Mouse (Mus musculus) CH12.LX (cell line): ENCODE measurements at regions not wholly inside any gene's neighbourhood (a gene's known extent, or its start where the extent isn't known, plus 50 kb on each side); places are given as distances from the start of the nearest gene placed in this dataset.

Source experiments
- DNase-seq: peaks from one replicate; pipeline ENCODE4 v3.0.0-alpha.2; 2013; ENCODE audit errors: extremely low read depth
- H3K27ac ChIP-seq: 2 replicates; pipeline ENCODE4 v1.5.1; 2012; ENCODE audit warnings: low read depth, mild to moderate bottlenecking, control low read depth, moderate library complexity; ENCODE audit not compliant: insufficient read depth
- H3K27me3 ChIP-seq: replicated peaks from 2 replicates; pipeline ENCODE3; 2012; ENCODE audit warnings: inconsistent platforms
- H3K36me3 ChIP-seq, 2 experiments: replicated peaks in 1 of 2; 2 replicates each; pipeline versions ENCODE3 to v1.6.1; 2012; ENCODE audit warnings: inconsistent platforms in 1 of 2, low read length in 1 of 2, mild to moderate bottlenecking in 1 of 2, mixed read lengths in 1 of 2, moderate library complexity in 1 of 2; ENCODE audit not compliant: control insufficient read depth in 1 of 2, insufficient read depth in 1 of 2
- H3K4me1 ChIP-seq, 2 experiments: 2 replicates each; pipeline ENCODE4 v1.6.1; 2012; ENCODE audit warnings: inconsistent platforms in 1 of 2, moderate library complexity in 1 of 2; ENCODE audit not compliant: insufficient read depth in 2 of 2, control insufficient read depth in 1 of 2
- H3K4me2 ChIP-seq: 2 replicates; pipeline ENCODE4 v1.6.1; 2012; ENCODE audit warnings: low read depth, mild to moderate bottlenecking, control low read depth; ENCODE audit not compliant: poor library complexity, insufficient read depth, severe bottlenecking
- H3K4me3 ChIP-seq, 3 experiments: fragments of 150-350 bp in 1 of 3; sonication (generic) in 1 of 3; replicated peaks in 1 of 3; 2 replicates each; pipeline versions ENCODE3 to v1.5.1; 2011 to 2012; ENCODE audit warnings: low read depth in 2 of 3, low read length in 2 of 3, mild to moderate bottlenecking in 2 of 3, moderate library complexity in 2 of 3, control low read depth in 1 of 3, improper control_type of control experiment in 1 of 3, inconsistent platforms in 1 of 3, mixed read lengths in 1 of 3; ENCODE audit not compliant: poor library complexity in 1 of 3
- H3K79me2 ChIP-seq: replicated peaks from 2 replicates; pipeline ENCODE4 v1.6.1; 2012; ENCODE audit warnings: mild to moderate bottlenecking, moderate library complexity; ENCODE audit not compliant: control insufficient read depth, poor library complexity, insufficient read depth, severe bottlenecking; ENCODE audit errors: extremely low read depth
- H3K9ac ChIP-seq: 2 replicates; pipeline ENCODE4 v1.6.1; 2012; ENCODE audit warnings: low read depth, mild to moderate bottlenecking, control low read depth, moderate library complexity; ENCODE audit not compliant: insufficient read depth
- H3K9me3 ChIP-seq: replicated peaks from 2 replicates; pipeline ENCODE3; 2012; ENCODE audit warnings: low read length, inconsistent platforms, mixed read lengths
- CHD1 ChIP-seq: IDR thresholded peaks from 2 replicates; pipeline ENCODE4 v1.6.1; 2012; ENCODE audit warnings: low read depth, low read length, improper control_type of control experiment, inconsistent platforms
- E2F4 ChIP-seq: IDR thresholded peaks from 2 replicates; pipeline ENCODE4 v1.6.1; 2011; ENCODE audit warnings: low read depth, low read length, improper control_type of control experiment; ENCODE audit not compliant: insufficient replicate concordance
- ELF1 ChIP-seq: IDR thresholded peaks from 2 replicates; pipeline ENCODE4 v1.6.1; 2014; ENCODE audit warnings: low read depth, mild to moderate bottlenecking, inconsistent platforms, low read length, improper control_type of control experiment
- IRF4 ChIP-seq: IDR thresholded peaks from 2 replicates; pipeline ENCODE4 v1.6.1; 2014; ENCODE audit warnings: low read depth, mild to moderate bottlenecking, inconsistent platforms, low read length, improper control_type of control experiment
- JUN ChIP-seq: IDR thresholded peaks from 2 replicates; pipeline ENCODE4 v1.6.1; 2011; ENCODE audit warnings: low read depth, mild to moderate bottlenecking, low read length, improper control_type of control experiment, moderate library complexity; ENCODE audit not compliant: insufficient read depth
- KAT2A ChIP-seq: IDR thresholded peaks from 2 replicates; pipeline ENCODE4 v1.6.1; 2012; ENCODE audit warnings: low read length, improper control_type of control experiment, inconsistent platforms; ENCODE audit not compliant: insufficient replicate concordance
- MAFK ChIP-seq: IDR thresholded peaks from 2 replicates; pipeline ENCODE4 v1.6.1; 2011; ENCODE audit warnings: low read length, improper control_type of control experiment; ENCODE audit not compliant: insufficient replicate concordance
- MAX ChIP-seq: IDR thresholded peaks from 2 replicates; pipeline ENCODE4 v1.6.1; 2011; ENCODE audit warnings: low read length, improper control_type of control experiment
- MAZ ChIP-seq: IDR thresholded peaks from 2 replicates; pipeline ENCODE4 v1.6.1; 2012; ENCODE audit warnings: low read depth, mild to moderate bottlenecking, inconsistent platforms, low read length, improper control_type of control experiment, moderate library complexity
- MEF2A ChIP-seq: IDR thresholded peaks from 2 replicates; pipeline ENCODE4 v1.6.1; 2014; ENCODE audit warnings: low read depth, mild to moderate bottlenecking, inconsistent platforms, low read length, improper control_type of control experiment, borderline replicate concordance
- MXI1 ChIP-seq: IDR thresholded peaks from 2 replicates; pipeline ENCODE4 v1.6.1; 2011; ENCODE audit warnings: mild to moderate bottlenecking, low read depth, low read length, improper control_type of control experiment
- NELFE ChIP-seq: IDR thresholded peaks from 2 replicates; pipeline ENCODE4 v1.6.1; 2011; ENCODE audit warnings: low read depth, low read length, improper control_type of control experiment
- PAX5 ChIP-seq: IDR thresholded peaks from 2 replicates; pipeline ENCODE4 v1.6.1; 2012; ENCODE audit warnings: low read length, inconsistent platforms, mixed read lengths
- POLR2A ChIP-seq: IDR thresholded peaks from 2 replicates; pipeline ENCODE4 v1.6.1; 2011; ENCODE audit warnings: low read depth, mild to moderate bottlenecking, improper control_type of control experiment, low read length
- SMC3 ChIP-seq: IDR thresholded peaks from 2 replicates; pipeline ENCODE4 v1.6.1; 2011; ENCODE audit warnings: low read depth, low read length, improper control_type of control experiment
- TBP ChIP-seq: conservative IDR thresholded peaks from 2 replicates; pipeline ENCODE4 v1.6.1; 2011; ENCODE audit warnings: low read depth, low read length, improper control_type of control experiment
- TCF12 ChIP-seq: IDR thresholded peaks from 2 replicates; pipeline ENCODE4 v1.6.1; 2014; ENCODE audit warnings: low read depth, mild to moderate bottlenecking, inconsistent platforms, low read length, improper control_type of control experiment
- USF2 ChIP-seq: conservative IDR thresholded peaks from 2 replicates; pipeline ENCODE4 v1.6.1; 2011; ENCODE audit warnings: low read depth, low read length, improper control_type of control experiment
- ZKSCAN1 ChIP-seq: IDR thresholded peaks from 2 replicates; pipeline ENCODE4 v1.6.1; 2012; ENCODE audit warnings: low read depth, inconsistent platforms, low read length, improper control_type of control experiment, borderline replicate concordance
- dilution Hi-C: fragments of 300-500 bp; cut with MboI; formaldehyde crosslinking; loops from 2 replicates; pipeline ENCODE4 v1.14.3; 2020; ENCODE audit warnings: low sequenced_read_pairs; ENCODE audit not compliant: extremely low pct_unique_long_range_greater_than_20kb, extremely low pct_ligation_motif_present
- in situ Hi-C: fragments of 300-500 bp; cut with MboI; formaldehyde crosslinking; loops from 3 replicates; pipeline ENCODE4 v1.14.3; 2019; ENCODE audit warnings: low sequenced_read_pairs, low pct_ligation_motif_present, low pct_unique_long_range_greater_than_20kb, mixed read lengths

GRCm38 (mm10) chr9:94188124-94188523 lies 349.8 kb downstream of the 1190002N15Rik start:
- Histone ChIP-seq H3K9ac (no peak overlapping the region), H3K4me2 (no peak overlapping the region), H3K4me1 (no peaks in the 10 kb centered on the region), H3K27ac (no peak overlapping the region), H3K4me3 (no peak overlapping the region), H3K79me2 (no peaks in the 10 kb centered on the region), H3K9me3 (peaks cover 36% of the 10 kb centered on the region), H3K27me3 (no peaks in the 10 kb centered on the region), H3K36me3 (no peaks in the 10 kb centered on the region)
- no peak for DNase-seq
- dilution Hi-C loops, result no loop called here
- no peak for TF ChIP-seq PAX5
- no peak for TF ChIP-seq MAFK
- TF ChIP-seq TBP, result no peak
- no peak for TF ChIP-seq MXI1
- no peak for TF ChIP-seq ELF1
- TF ChIP-seq ZKSCAN1, result no peak
- no peak for TF ChIP-seq MAX
- no peak for TF ChIP-seq KAT2A
- no peak for TF ChIP-seq POLR2A
- in situ Hi-C loops, result no loop called here

DNA sequence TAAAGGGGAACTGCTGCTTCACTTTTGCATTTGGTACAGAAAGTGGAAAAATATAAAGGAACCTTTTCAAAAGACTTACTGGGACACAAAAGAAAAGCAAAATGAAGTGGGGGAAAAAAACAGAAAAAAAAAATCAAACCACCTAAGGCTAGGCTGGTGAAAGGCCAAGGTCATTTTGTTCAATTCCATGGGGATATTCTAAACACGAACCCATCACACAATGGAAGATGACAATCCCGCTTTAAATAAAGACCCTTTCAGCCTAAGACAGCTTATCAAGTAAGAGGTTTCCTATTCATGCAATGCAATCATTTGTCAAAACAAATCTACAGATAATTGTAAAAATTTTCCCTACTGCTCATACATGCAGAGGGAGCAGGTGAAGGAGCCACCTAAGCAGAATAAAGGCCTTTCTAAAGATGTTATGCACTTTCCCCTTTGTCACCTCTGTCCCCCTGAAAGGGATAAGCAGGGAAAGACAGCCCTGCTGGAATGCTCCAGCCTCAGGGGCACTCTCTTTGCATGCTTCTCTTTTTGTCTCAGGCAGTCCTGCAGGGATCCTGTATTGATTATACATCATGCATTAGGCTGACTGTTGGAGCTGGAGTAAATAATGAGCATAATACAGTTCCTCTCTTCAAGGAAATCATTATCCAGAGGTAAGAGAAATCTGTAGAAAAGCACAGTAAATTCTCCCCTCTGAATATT lies 367.8 kb downstream of the 1190002N15Rik start:
- no peaks in the 10 kb centered on the region for H3K36me3 ChIP-seq

DNA sequence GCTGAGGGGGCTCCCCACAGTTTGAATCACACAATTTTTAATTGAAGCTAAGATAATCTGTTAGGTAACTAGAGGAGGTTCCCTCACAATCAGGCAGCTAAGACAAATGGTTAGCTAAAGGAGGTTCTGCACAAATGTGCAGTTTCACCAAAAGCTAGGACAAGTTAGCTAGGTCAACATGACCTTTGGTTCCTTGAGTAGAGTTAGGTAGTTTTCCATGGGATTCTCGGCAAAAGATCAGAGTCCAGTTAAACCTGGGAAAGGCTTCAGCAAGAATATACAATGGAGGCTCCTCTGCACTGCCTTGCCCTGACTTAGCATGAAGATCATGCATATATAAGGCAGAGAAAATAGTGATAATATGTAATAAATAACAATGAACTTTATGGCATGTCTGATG lies 374.2 kb downstream of the 1190002N15Rik start:
- no peaks in the 10 kb centered on the region for H3K4me1 ChIP-seq
- no peaks in the 10 kb centered on the region for H3K36me3 ChIP-seq
- no peaks in the 10 kb centered on the region for H3K27me3 ChIP-seq
- no peak overlapping the region for H3K27ac ChIP-seq
- no peak overlapping the region for H3K9ac ChIP-seq
- dilution Hi-C loops (no loop called here), in situ Hi-C loops (no loop called here)
- no peaks in the 10 kb centered on the region for H3K79me2 ChIP-seq
- H3K4me2 ChIP-seq, result no peak overlapping the region
- no peak overlapping the region for H3K4me3 ChIP-seq
- TF ChIP-seq MXI1 (no peak), TBP (no peak), USF2 (no peak), CHD1 (no peak), NELFE (no peak), IRF4 (no peak), E2F4 (no peak), JUN (no peak), MAZ (no peak), ZKSCAN1 (no peak), SMC3 (no peak), TCF12 (no peak)
- peaks cover 36% of the 10 kb centered on the region for H3K9me3 ChIP-seq
- no peak for DNase-seq

More for the DNA sequence above, 367.8 kb downstream of the 1190002N15Rik start:
- TF ChIP-seq MEF2A (no peak), ELF1 (no peak), SMC3 (no peak)
- TF ChIP-seq, all 38 proteins: peak for 0
- no peak for DNase-seq
- no peak overlapping the region for H3K27ac ChIP-seq
- no peaks in the 10 kb centered on the region for H3K27me3 ChIP-seq
- no peaks in the 10 kb centered on the region for H3K79me2 ChIP-seq
- no peak overlapping the region for H3K9ac ChIP-seq
- in situ Hi-C loops (no loop called here), dilution Hi-C loops (no loop called here)
- no peaks in the 10 kb centered on the region for H3K4me1 ChIP-seq
- H3K4me2 ChIP-seq, result no peak overlapping the region
- H3K4me3 ChIP-seq, result no peak overlapping the region
- H3K9me3 ChIP-seq, result peaks cover 14% of the 10 kb centered on the region
